Mouse (Mus musculus) lung, postnatal 0 days (tissue): Measurements from ENCODE around the gene Fn1.

ENCODE experiments used
- CTCF ChIP-seq: IDR thresholded peaks from 2 replicates; pipeline ENCODE4 v1.5.1; 2016; ENCODE audit warnings: antibody characterized with exemption, mild to moderate bottlenecking
- EP300 ChIP-seq: IDR thresholded peaks from 2 replicates; pipeline ENCODE4 v1.6.1; 2016; ENCODE audit warnings: antibody characterized with exemption, mild to moderate bottlenecking, control low read depth

GRCm38 (mm10) chr1:71634471-71634981 is 18.5 kb downstream of the Fn1 start:
- TF ChIP-seq CTCF (no peak), EP300 (no peak)
